Mouse (Mus musculus): ENCODE measurements at regions not wholly inside any gene's neighbourhood (a gene's known extent, or its start where the extent isn't known, plus 50 kb on each side); places are given as distances from the start of the nearest gene placed in this dataset.

DNA sequence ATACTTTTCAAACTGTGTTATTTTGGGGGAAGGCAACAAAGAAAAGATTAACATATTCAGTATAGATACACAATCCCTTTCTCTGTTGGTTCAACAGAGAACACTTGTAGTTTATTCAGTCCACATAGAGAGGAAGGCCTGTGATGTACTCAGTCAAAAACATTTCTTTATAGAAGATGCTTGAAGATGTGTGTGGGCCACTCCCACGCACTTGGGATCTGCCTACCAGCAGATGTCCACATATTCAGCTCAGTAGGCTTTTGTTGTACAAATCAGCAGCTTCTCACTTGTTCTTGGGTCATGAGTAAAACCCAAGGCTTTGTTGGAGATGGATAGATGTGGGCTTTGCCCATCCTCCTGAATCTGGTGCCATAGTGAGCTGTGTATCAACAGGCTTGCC lies 239.6 kb upstream of the Pdzrn3 start:
- Histone ChIP-seq H3K4me1 (no peaks in the 10 kb centered on the region), H3K9me3 (no peaks in the 10 kb centered on the region), H3K27me3 (ENCODE audit: insufficient read depth, poor library complexity, severe bottlenecking) (no peaks in the 10 kb centered on the region), H3K27ac (no peak overlapping the region), H3K4me3 (no peak overlapping the region), H3K36me3 (no peaks in the 10 kb centered on the region)
- DNase-seq (ENCODE audit: low spot score): no peak
- 46% methylated on average over 1 of the region's 1 CpGs for WGBS

DNA sequence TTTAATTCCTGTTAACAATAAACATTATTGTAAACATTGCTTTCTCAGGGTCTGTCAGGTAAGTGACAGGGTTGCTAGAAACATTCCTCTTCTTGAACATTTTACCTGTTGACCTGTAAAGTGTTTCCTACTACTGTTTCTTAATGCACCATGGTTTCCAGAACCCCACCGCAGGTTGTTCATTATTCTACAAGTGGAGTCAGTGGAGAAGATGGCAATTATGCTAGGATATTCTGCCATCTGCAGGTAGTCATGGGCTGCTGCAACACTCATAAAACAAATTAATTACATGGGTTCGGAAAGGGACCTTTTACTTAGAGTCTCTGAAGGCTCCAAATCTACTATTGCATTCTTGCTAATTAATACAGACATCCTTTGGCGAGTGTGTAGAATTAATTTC lies 239.1 kb upstream of the Pdzrn3 start:
- H3K9me3 ChIP-seq: no peaks in the 10 kb centered on the region
- H3K36me3 ChIP-seq: no peaks in the 10 kb centered on the region
- DNase-seq (ENCODE audit: low spot score): no peak
- WGBS: 45% methylated on average over 3 of the region's 3 CpGs
- no peak overlapping the region for H3K27ac ChIP-seq
- H3K4me3 ChIP-seq: no peak overlapping the region
- H3K27me3 ChIP-seq (ENCODE audit: insufficient read depth, poor library complexity, severe bottlenecking): no peaks in the 10 kb centered on the region
- H3K4me1 ChIP-seq: no peaks in the 10 kb centered on the region

DNA sequence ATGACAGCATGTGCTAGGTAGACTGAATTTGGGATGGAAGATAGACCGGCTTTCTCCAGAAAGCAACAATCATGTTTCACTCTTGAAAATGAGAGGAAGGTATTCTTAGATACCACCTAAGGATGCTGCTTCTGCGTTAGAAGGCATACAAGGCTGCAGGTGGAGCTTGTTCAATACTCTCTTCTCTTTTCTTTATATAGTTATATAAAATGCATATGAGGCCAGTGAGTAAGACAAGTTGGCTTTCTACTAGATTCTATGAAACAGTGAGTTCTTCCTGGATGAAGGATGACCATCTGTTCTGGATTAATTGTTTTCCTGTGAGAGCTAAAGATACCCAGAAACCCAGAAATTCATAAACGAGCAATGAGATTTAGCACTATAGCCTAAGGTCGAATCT lies 231.3 kb upstream of the Pdzrn3 start:
- WGBS: 86% methylated on average over 4 of the region's 4 CpGs
- no peaks in the 10 kb centered on the region for H3K9me3 ChIP-seq
- no peaks in the 10 kb centered on the region for H3K36me3 ChIP-seq
- no peak for DNase-seq (ENCODE audit: low spot score)
- no peak overlapping the region for H3K27ac ChIP-seq
- H3K4me1 ChIP-seq: no peaks in the 10 kb centered on the region
- no peaks in the 10 kb centered on the region for H3K27me3 ChIP-seq (ENCODE audit: insufficient read depth, poor library complexity, severe bottlenecking)
- H3K4me3 ChIP-seq: no peak overlapping the region

DNA sequence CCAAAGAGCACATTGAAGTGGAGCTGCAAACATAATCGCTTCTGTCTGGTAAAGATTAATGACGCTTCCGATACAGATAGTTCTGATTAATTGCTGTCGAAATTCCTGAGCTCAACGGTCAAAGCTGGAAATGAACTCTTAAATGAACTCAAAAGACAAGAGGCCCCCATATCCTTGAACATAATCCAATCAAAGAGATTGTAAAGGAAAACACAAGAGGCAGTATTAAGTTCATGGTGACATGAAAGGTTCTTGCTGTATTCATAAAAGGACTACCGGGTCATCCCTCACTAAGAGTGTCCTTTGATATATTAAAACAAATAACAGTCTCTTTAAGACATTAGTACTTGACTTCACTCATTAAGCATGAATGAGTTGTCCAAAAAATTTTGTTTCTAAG lies 225.4 kb upstream of the Pdzrn3 start:
- DNase-seq (ENCODE audit: low spot score): no peak
- Histone ChIP-seq H3K9me3 (no peaks in the 10 kb centered on the region), H3K4me3 (no peak overlapping the region), H3K4me1 (no peaks in the 10 kb centered on the region), H3K36me3 (no peaks in the 10 kb centered on the region), H3K27me3 (ENCODE audit: insufficient read depth, poor library complexity, severe bottlenecking) (no peaks in the 10 kb centered on the region), H3K27ac (no peak overlapping the region)
- WGBS: 79% methylated on average over 6 of the region's 6 CpGs

DNA sequence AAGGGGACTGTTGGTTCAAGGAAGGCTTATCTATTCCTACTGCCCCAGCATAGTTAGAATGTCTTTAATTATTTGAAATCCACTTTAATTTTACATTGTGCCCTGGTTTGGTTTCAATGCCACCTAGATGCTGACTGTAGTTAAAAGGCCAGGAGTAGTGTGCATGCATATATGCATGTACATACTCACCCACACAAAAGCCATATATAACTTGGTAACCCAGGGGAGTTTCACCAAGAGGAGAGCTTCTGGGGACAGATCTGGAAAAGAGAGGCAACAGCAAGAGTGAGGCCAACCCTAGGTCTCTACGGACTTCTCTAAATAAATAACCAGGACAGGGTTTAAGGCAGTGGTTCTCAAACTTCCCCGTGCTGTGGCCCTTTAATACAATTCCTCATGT lies 219.3 kb upstream of the Pdzrn3 start:
- no peak for DNase-seq (ENCODE audit: low spot score)
- H3K36me3 ChIP-seq: no peaks in the 10 kb centered on the region
- WGBS: 76% methylated on average over 2 of the region's 2 CpGs
- no peak overlapping the region for H3K27ac ChIP-seq
- no peaks in the 10 kb centered on the region for H3K27me3 ChIP-seq (ENCODE audit: insufficient read depth, poor library complexity, severe bottlenecking)
- H3K4me3 ChIP-seq: no peak overlapping the region
- no peaks in the 10 kb centered on the region for H3K4me1 ChIP-seq
- no peaks in the 10 kb centered on the region for H3K9me3 ChIP-seq

DNA sequence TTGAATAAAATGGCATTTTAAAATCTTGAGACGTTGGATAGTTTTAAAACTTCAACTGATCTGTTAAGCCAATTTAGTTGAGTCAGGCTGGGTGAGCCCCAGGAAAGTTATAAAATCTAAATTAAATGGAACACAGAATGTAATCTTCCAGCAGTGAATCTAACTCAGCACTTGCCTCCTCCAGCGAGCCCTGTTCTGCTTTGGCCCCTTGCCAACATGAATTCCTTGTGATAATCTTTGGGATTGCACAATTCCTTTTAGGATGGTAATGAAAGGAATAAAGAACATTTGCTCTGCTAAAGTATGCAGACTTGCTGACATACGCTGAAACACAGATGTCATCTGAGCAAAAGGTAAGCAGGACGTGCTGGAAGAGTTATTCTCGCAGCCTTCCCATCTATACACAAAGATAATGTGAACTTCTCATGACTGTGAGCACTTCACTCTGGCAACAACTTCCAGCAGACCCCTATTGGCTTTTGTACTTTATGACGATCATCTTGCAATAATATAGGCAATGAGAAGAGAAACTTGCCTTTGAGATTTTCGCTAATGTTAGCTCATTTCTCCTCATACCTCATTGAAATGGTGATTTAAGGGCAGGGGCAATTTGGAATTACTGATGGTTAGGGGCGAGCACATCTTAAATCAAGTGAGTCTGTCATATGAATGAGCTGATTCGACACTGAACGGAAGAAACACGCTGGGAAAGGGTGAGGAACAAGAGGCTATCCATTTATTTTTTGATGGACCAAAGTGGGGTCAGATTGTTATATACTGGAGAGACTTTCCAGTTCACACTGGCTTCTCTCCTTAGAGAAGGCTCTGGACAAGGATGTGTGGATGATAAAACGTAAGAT lies 216.3 kb upstream of the Pdzrn3 start:
- DNase-seq (ENCODE audit: low spot score): no peak
- H3K4me3 ChIP-seq: no peak overlapping the region
- 75% methylated on average over 12 of the region's 12 CpGs for WGBS
- no peaks in the 10 kb centered on the region for H3K36me3 ChIP-seq
- no peak overlapping the region for H3K27ac ChIP-seq
- H3K27me3 ChIP-seq (ENCODE audit: insufficient read depth, poor library complexity, severe bottlenecking): no peaks in the 10 kb centered on the region
- H3K9me3 ChIP-seq: no peaks in the 10 kb centered on the region
- H3K4me1 ChIP-seq: no peaks in the 10 kb centered on the region

DNA sequence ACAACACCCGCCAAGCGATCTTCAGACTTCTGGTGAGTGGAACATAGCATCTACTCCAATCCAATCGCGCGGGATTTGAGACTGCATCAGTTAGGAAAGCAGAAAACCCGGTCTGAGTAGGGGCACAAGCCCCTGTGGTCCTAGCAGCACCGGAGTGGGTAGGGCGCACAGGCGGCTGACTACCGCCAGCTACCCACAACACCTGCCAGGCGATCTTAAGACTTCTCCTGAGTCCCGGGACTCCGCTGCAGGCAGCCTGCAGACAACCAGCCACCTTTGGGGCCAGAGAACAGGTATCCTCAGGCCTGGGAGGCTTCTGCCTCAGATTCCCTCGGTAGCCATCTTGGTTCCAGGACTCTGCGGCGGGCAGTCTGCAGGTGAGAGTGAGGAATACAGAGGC lies 208.2 kb upstream of the Pdzrn3 start:
- Histone ChIP-seq H3K4me1 (no peaks in the 10 kb centered on the region), H3K36me3 (no peaks in the 10 kb centered on the region), H3K27me3 (ENCODE audit: insufficient read depth, poor library complexity, severe bottlenecking) (no peaks in the 10 kb centered on the region), H3K4me3 (no peak overlapping the region), H3K27ac (no peak overlapping the region), H3K9me3 (no peaks in the 10 kb centered on the region)
- 61% methylated on average over 16 of the region's 16 CpGs for WGBS
- DNase-seq (ENCODE audit: low spot score): no peak

DNA sequence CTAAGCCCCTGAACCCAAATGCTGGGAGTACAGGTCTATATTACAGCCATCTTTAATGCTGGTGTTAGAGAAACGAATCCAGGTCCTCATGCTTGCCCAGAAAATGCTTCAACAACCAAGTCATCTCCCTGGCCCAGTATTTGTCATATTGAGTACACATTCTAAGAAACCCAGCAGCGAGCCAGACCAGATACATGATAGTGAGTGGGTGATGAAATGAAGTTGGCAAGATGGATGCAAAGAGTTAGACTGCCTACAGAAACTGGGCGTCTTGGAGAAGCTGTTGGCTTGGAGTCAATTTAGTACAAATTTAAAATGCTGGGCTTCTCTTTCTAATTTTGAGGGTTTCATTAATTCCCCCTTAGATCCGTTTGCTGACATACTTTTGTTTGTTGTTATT lies 203.1 kb upstream of the Pdzrn3 start:
- Histone ChIP-seq H3K4me1 (no peaks in the 10 kb centered on the region), H3K27ac (no peak overlapping the region)

DNA sequence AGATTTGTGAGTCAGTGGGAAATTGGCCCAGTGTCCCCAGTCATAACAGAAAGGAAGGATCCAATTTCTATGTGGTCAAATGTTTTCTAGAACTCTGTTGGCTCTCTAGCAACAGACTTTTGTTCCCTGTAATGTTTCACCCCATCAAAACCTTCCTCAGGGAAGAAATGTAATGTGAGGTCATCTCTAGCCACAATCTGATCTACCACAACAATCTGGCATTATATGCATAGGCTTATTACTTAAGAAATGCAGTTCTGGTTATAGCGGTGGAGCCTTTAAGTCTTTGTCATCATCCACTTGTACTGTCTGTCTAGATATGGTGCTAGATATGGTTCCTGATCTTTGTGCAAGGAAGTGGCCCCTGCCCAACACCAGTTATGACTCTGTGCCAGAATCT lies 178.4 kb upstream of the Pdzrn3 start:
- no peak for DNase-seq (ENCODE audit: low spot score)
- no peaks in the 10 kb centered on the region for H3K36me3 ChIP-seq
- H3K27ac ChIP-seq: no peak overlapping the region
- H3K27me3 ChIP-seq (ENCODE audit: insufficient read depth, poor library complexity, severe bottlenecking): no peaks in the 10 kb centered on the region
- peaks cover 4% of the 10 kb centered on the region; the same call in 1 of the 2 replicates for H3K4me1 ChIP-seq
- H3K4me3 ChIP-seq: no peak overlapping the region
- WGBS: 89% methylated on average over 1 of the region's 1 CpGs
- no peaks in the 10 kb centered on the region for H3K9me3 ChIP-seq

More for the DNA sequence above, 203.1 kb upstream of the Pdzrn3 start:
- WGBS: 77% methylated on average over 4 of the region's 4 CpGs
- H3K27me3 ChIP-seq (ENCODE audit: insufficient read depth, poor library complexity, severe bottlenecking): no peaks in the 10 kb centered on the region
- no peak overlapping the region for H3K4me3 ChIP-seq
- no peaks in the 10 kb centered on the region for H3K9me3 ChIP-seq
- DNase-seq (ENCODE audit: low spot score): no peak
- H3K36me3 ChIP-seq: no peaks in the 10 kb centered on the region

DNA sequence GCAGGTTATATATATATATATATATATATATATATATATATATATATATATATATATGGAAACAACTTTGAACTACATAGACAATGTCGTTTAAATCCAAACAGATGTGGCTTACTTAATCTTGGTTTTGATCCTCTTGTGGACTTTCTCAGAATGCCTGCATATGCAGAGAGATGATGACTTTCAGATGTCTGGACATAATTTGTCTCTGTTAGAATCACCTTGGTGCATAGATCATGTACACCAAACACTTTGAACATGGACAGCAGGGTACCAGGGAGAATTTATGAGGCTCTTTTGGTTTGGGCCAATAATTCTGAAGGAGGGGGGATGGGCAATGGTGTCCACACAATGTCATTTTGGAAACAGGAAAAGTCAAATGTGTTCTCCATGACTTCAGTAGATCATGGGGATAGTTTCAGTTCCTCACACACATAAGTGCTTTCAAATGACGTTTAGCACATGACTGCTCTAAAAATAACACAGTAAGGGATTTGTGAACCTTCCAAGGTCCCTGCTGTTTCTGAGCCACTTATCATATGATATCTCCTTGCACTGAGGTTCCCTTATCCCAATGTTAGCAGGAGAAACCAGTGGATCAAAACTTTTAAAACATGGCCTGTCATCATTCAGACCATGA lies 177.4 kb upstream of the Pdzrn3 start:
- H3K4me3 ChIP-seq: no peak overlapping the region
- H3K9me3 ChIP-seq: no peaks in the 10 kb centered on the region
- peaks cover 4% of the 10 kb centered on the region; the same call in 1 of the 2 replicates for H3K4me1 ChIP-seq
- no peaks in the 10 kb centered on the region for H3K27me3 ChIP-seq (ENCODE audit: insufficient read depth, poor library complexity, severe bottlenecking)
- DNase-seq (ENCODE audit: low spot score): no peak
- no peaks in the 10 kb centered on the region for H3K36me3 ChIP-seq
- WGBS: 39% methylated on average over 2 of the region's 2 CpGs
- no peak overlapping the region for H3K27ac ChIP-seq

DNA sequence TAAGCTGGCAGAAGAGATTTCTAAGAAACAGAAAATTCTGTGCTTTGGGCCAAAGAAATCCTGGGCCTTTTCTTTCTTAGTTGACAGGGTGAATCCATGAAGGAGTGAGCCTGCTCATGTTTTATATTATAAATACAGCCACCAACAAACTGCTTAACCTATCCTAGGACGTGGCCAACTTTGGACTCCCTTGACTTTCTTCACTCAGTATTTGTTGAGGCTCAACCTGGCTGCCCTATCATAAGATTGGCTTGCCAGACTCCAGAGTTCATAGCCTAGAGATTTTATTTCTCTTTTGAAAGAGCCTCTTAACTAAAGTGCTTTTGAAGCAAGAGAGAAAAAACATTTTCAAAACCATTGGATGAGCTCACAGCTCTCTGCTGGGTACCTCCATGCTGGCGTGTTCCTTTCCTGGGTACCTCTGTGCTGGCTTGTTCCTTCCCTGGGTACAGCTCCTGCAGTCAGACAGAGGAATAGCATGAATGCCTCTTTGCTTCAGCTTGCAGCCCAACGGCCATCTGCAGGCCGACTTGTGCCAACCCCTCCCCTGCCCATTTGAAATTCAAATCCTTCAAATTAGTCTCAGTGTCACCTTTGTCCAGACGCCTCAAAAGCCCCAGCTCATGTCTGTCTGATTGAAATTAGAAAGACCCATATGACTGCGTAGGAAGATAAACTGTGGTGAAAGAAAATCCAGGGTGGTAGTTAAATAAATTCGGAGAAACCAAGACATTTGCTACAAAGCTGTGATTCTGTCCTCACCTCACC lies 173.0 kb upstream of the Pdzrn3 start:
- 31% methylated on average over 7 of the region's 7 CpGs for WGBS
- no peak overlapping the region for H3K4me3 ChIP-seq
- no peaks in the 10 kb centered on the region for H3K27me3 ChIP-seq (ENCODE audit: insufficient read depth, poor library complexity, severe bottlenecking)
- no peaks in the 10 kb centered on the region for H3K36me3 ChIP-seq
- DNase-seq (ENCODE audit: low spot score): no peak
- no peak overlapping the region for H3K27ac ChIP-seq
- H3K4me1 ChIP-seq: peaks cover 4% of the 10 kb centered on the region; the same call in 1 of the 2 replicates
- no peaks in the 10 kb centered on the region for H3K9me3 ChIP-seq

DNA sequence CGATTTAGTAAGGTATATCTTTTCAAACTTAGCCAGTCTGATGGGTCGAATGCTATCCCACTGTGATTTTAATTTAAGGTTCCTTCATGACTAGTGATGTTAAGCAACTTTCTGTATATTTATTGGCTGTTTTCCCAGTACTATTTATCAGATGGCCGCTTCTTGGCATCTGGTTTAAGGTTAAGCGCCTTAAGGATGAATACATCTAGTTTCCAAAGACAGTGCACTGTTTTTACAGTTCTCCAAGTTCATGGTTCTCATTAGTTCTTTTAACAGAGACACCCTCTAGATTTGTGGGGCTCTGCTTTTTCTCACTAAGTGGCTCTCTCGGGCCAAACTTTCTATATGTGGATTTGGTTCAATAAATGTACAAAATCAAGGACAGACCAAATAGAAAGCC lies 159.9 kb upstream of the Pdzrn3 start:
- H3K27ac ChIP-seq: no peak overlapping the region
- no peak overlapping the region for H3K4me3 ChIP-seq
- 84% methylated on average over 5 of the region's 5 CpGs for WGBS
- H3K36me3 ChIP-seq: no peaks in the 10 kb centered on the region
- peaks cover 2% of the 10 kb centered on the region for H3K4me1 ChIP-seq
- H3K9me3 ChIP-seq: no peaks in the 10 kb centered on the region
- no peak for DNase-seq (ENCODE audit: low spot score)
- H3K27me3 ChIP-seq (ENCODE audit: insufficient read depth, poor library complexity, severe bottlenecking): no peaks in the 10 kb centered on the region
